ENCODE assay signal across 18 mouse cellular contexts in genomic region chr4:47492311-47493086, GRCm38 (mm10). TPM values are rescaled to one million over a fixed set of nuclear protein-coding genes. Genes with fewer than 3 reads are reported as not detected.
DNase-seq lines count a peak whose midpoint lies in the region; ATAC-seq and TF ChIP-seq lines count a peak whose summit lies in the region.
"Had no signal": no experiment of that assay in that cellular context is flagged by ENCODE, and none has a peak within 500 bp of the region (broad histone marks: within the 10 kb centered on the region; RNA-seq: fewer than 3 reads in every experiment).

No protein-coding gene starts in this region.

- no peak overlapping the region for H3K9ac ChIP-seq in limb, embryonic 12.5 days (replicated peaks)
- H3K9ac ChIP-seq in midbrain, embryonic 15.5 days = no peak overlapping the region
- H3K9ac ChIP-seq: embryonic facial prominence, embryonic 13.5 days; liver, embryonic 12.5 days; lung, embryonic 14.5 days had no signal

- 29% methylated on average over 12 of the region's 12 CpGs for WGBS in limb, embryonic 12.5 days
- WGBS in midbrain, embryonic 15.5 days = 36% methylated on average over 12 of the region's 12 CpGs

- intact Hi-C loops in gastrocnemius, adult 2 months (cut with DNase I) = no loop called here

- H3K4me2 ChIP-seq in limb, embryonic 12.5 days = no peak overlapping the region
- no peak overlapping the region for H3K4me2 ChIP-seq in midbrain, embryonic 15.5 days
- H3K4me2 ChIP-seq: embryonic facial prominence, embryonic 13.5 days; liver, embryonic 12.5 days; lung, embryonic 14.5 days had no signal

- H3K36me3 ChIP-seq in limb, embryonic 12.5 days = no peaks in the 10 kb centered on the region
- H3K36me3 ChIP-seq in midbrain, embryonic 15.5 days (replicated peaks) = no peaks in the 10 kb centered on the region
- H3K36me3 ChIP-seq: embryonic facial prominence, embryonic 13.5 days; liver, embryonic 12.5 days had no signal

- H3K4me1 ChIP-seq in limb, embryonic 12.5 days (replicated peaks) = peaks cover 36% of the 10 kb centered on the region
- H3K4me1 ChIP-seq in midbrain, embryonic 15.5 days = peaks cover 9% of the 10 kb centered on the region
- H3K4me1 ChIP-seq: liver, embryonic 12.5 days had no signal

- no peak for DNase-seq in gastrocnemius, adult 2 months
- no peak for DNase-seq in gastrocnemius, postnatal 25 days
- DNase-seq in brain, embryonic 14.5 days (ENCODE audit: low read depth) = peak; percentile 57
- DNase-seq in heart, adult 18-20 months = no peak
- DNase-seq in right cerebral cortex, postnatal 36 days (ENCODE audit: low spot score in 2 of 2) = no peak
- no peak for DNase-seq in lung, postnatal 25 days (ENCODE audit: low spot score)
- DNase-seq: adrenal gland, postnatal 25 days; cerebellum, adult 9-10 months; gastrocnemius, postnatal 10 days; kidney, adult 2 months; kidney, postnatal 25 days; lung, embryonic 14.5 days; thymus, postnatal 14 days had no signal

- H3K27me3 ChIP-seq in limb, embryonic 12.5 days = peaks cover 15% of the 10 kb centered on the region; the same call in 1 of the 2 replicates
- H3K27me3 ChIP-seq in midbrain, embryonic 15.5 days (replicated peaks) = no peaks in the 10 kb centered on the region
- H3K27me3 ChIP-seq: embryonic facial prominence, embryonic 13.5 days; liver, embryonic 12.5 days had no signal

- TF ChIP-seq CTCF in gastrocnemius, adult 2 months (IDR thresholded peaks at IDR 0.05) = no peak
- no peak for TF ChIP-seq CTCF in brain, embryonic 14.5 days (IDR thresholded peaks at IDR 0.05; ENCODE audit: borderline replicate concordance, extremely low read depth, insufficient read depth, insufficient read length)

- 0 out of 2 replicates have a peak overlapping the region, but pooled peaks have one; percentile 31 for H3K27ac ChIP-seq in gastrocnemius, adult 2 months
- H3K27ac ChIP-seq in limb, embryonic 12.5 days = no peak overlapping the region; the same call in 1 of the 2 replicates
- H3K27ac ChIP-seq in midbrain, embryonic 15.5 days = peak overlapping the region; percentile 48; the same call in 1 of the 2 replicates
- H3K27ac ChIP-seq: embryonic facial prominence, embryonic 13.5 days; liver, embryonic 12.5 days had no signal

- ATAC-seq in limb, embryonic 12.5 days (ENCODE audit: insufficient number of reproducible peaks, insufficient read depth, low FRiP score, low TSS enrichment, low read depth) = peak; percentile 22; the same call in 1 of the 2 replicates
- ATAC-seq in midbrain, embryonic 15.5 days (replicated peaks) = peak; percentile 77
- ATAC-seq: liver, embryonic 12.5 days had no signal

- no peaks in the 10 kb centered on the region for H3K9me3 ChIP-seq in limb, embryonic 12.5 days
- no peaks in the 10 kb centered on the region for H3K9me3 ChIP-seq in midbrain, embryonic 15.5 days
- H3K9me3 ChIP-seq: embryonic facial prominence, embryonic 13.5 days; liver, embryonic 12.5 days had no signal

- no peak overlapping the region for H3K4me3 ChIP-seq in gastrocnemius, adult 2 months
- no peak overlapping the region for H3K4me3 ChIP-seq in limb, embryonic 12.5 days (replicated peaks)
- H3K4me3 ChIP-seq in midbrain, embryonic 15.5 days = no peak overlapping the region
- H3K4me3 ChIP-seq: embryonic facial prominence, embryonic 13.5 days; liver, embryonic 12.5 days; myocyte had no signal

- TF ChIP-seq POLR2A in brain, embryonic 14.5 days (IDR thresholded peaks at IDR 0.05; ENCODE audit: borderline replicate concordance, extremely low read depth, insufficient read depth, insufficient read length, poor library complexity, severe bottlenecking) = no peak

RNA-seq across cellular contexts. Expression of gene Sec61b, which starts 18.0 kb away (rescaled TPM):
- 10 to 100 TPM; 37.4 to 43.7 TPM for total RNA-seq in gastrocnemius, adult 2 months (2021)
- 10 to 100 TPM; 37.4 to 39.0 TPM for total RNA-seq in gastrocnemius, postnatal 25 days (2021)
- 209 and 298 TPM in 2 replicates for polyA plus RNA-seq in brain, embryonic 14.5 days (2012; rRNA removed)
- polyA plus RNA-seq in limb, embryonic 12.5 days (2016; fragmentation: Nextera tagmentation; extraction: Ambion mirVana) = 441 TPM in 2 replicates
- polyA plus RNA-seq in midbrain, embryonic 15.5 days (2015; fragmentation: Nextera tagmentation; extraction: Ambion mirVana) = 235 and 244 TPM in 2 replicates
- total RNA-seq in heart, adult 18-20 months (2021) = 10 to 100 TPM; 21.5 to 26.4 TPM

RNA-seq across cellular contexts. Expression of gene Alg2, which starts 18.4 kb away (rescaled TPM):
- total RNA-seq in gastrocnemius, adult 2 months (2021) = 10 to 100 TPM; 11.2 to 11.4 TPM
- 1 to 10 TPM; 9.3 to 9.6 TPM for total RNA-seq in gastrocnemius, postnatal 25 days (2021)
- polyA plus RNA-seq in brain, embryonic 14.5 days (2012; rRNA removed) = 109 and 179 TPM in 2 replicates
- polyA plus RNA-seq in limb, embryonic 12.5 days (2016; fragmentation: Nextera tagmentation; extraction: Ambion mirVana) = 89.9 and 96.3 TPM in 2 replicates
- 319 and 332 TPM in 2 replicates for polyA plus RNA-seq in midbrain, embryonic 15.5 days (2015; fragmentation: Nextera tagmentation; extraction: Ambion mirVana)
- total RNA-seq in heart, adult 18-20 months (2021) = 1 to 10 TPM; 5.0 to 5.3 TPM
